Mouse (Mus musculus) embryonic facial prominence, embryonic 14.5 days (tissue): ENCODE data around the gene Lbr. TPM values are rescaled to one million over a fixed set of nuclear protein-coding genes. Genes with fewer than 3 reads are reported as not detected.
A peak's percentile ranks its signal among the peaks of the same experiment; 100 is the strongest.

Source experiments
- ATAC-seq: fragments of 200-750 bp; cut with Nextera tagmentation; 2 replicates; pipeline ENCODE4 v1.8.0; 2017; ENCODE audit warnings: low read depth, moderate number of reproducible peaks, moderate TSS enrichment
- DNase-seq: peaks from one replicate; pipeline ENCODE4 v3.0.0-alpha.2; 2015; ENCODE audit warnings: low spot score
- H3K27ac ChIP-seq: fragments of 300-500 bp; sonication (generic); replicated peaks from 2 replicates; pipeline ENCODE4 v1.5.1; 2014; ENCODE audit warnings: low read depth, mild to moderate bottlenecking, low read length, moderate library complexity
- H3K27me3 ChIP-seq: fragments of 300-500 bp; sonication (generic); replicated peaks from 2 replicates; pipeline ENCODE4 v1.6.1; 2014; ENCODE audit warnings: low read length; ENCODE audit not compliant: control insufficient read depth, insufficient read depth
- H3K36me3 ChIP-seq: fragments of 300-500 bp; sonication (generic); 2 replicates; pipeline ENCODE4 v1.6.1; 2014; ENCODE audit warnings: low read length, mixed read lengths; ENCODE audit not compliant: control insufficient read depth, insufficient read depth
- H3K4me1 ChIP-seq: fragments of 300-500 bp; sonication (generic); 2 replicates; pipeline ENCODE4 v1.6.1; 2014; ENCODE audit warnings: antibody characterized with exemption, low read length; ENCODE audit not compliant: control insufficient read depth, insufficient read depth
- H3K4me2 ChIP-seq: fragments of 300-500 bp; sonication (generic); 2 replicates; pipeline ENCODE4 v1.6.1; 2014; ENCODE audit warnings: low read depth, mild to moderate bottlenecking, low read length, moderate library complexity, mixed read lengths
- H3K4me3 ChIP-seq: fragments of 300-500 bp; sonication (generic); 2 replicates; pipeline ENCODE4 v1.5.1; 2014; ENCODE audit warnings: low read depth, mild to moderate bottlenecking, low read length
- H3K9ac ChIP-seq: fragments of 300-500 bp; sonication (generic); 2 replicates; pipeline ENCODE4 v1.6.1; 2014; ENCODE audit warnings: low read depth, mild to moderate bottlenecking, low read length, moderate library complexity, mixed read lengths
- H3K9me3 ChIP-seq: fragments of 300-500 bp; sonication (generic); 2 replicates; pipeline ENCODE4 v1.6.1; 2016; ENCODE audit warnings: low read length; ENCODE audit not compliant: control insufficient read depth
- WGBS: fragments of 180-500 bp; shearing (Covaris S2); extraction: QIAGEN DNeasy Blood & Tissue Kit; methylation state at CpG from one replicate; pipeline ENCODE4 v1.1.7; 2014; 5-methylcytosine and 5-hydroxymethylcytosine counted together
- polyA plus RNA-seq: library from polyadenylated mRNA; unstranded; fragments of >200 nt; fragmentation: Nextera tagmentation; extraction: Ambion mirVana; gene quantifications from 2 replicates; pipeline ENCODE4 v1.2.1, GENCODE M21; 2014

Gene Lbr
- polyA plus RNA-seq, 1 experiment from 2014 or later: 98.1 TPM

DNA sequence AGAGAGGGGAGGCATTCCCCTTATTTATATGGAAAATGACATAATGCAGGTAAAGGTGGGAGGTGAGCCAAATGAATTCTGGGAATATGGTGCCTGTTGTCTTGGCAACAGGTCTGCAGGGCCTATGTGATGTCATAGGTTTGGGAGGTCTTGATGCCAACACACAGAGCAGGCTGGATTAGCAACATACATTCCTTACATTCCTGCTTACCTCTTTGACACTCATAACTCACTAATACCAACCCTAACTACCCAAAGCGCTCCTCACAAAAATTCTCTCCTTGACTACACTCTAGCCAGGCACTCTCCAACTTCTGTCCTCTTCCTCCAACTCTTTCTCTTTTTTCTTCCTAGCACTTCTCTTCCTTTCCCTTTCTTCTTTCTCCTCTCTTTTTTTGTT is 5.4 kb upstream of the Lbr start:
- peaks cover 2% of the 10 kb centered on the region; the same call in 1 of the 2 replicates for H3K4me1 ChIP-seq
- no peak for ATAC-seq
- no peaks in the 10 kb centered on the region for H3K27me3 ChIP-seq
- no peaks in the 10 kb centered on the region for H3K9me3 ChIP-seq
- no peak overlapping the region for H3K4me3 ChIP-seq
- H3K9ac ChIP-seq: no peak overlapping the region
- H3K27ac ChIP-seq: no peak overlapping the region
- 70% methylated on average over 1 of the region's 1 CpGs for WGBS
- H3K4me2 ChIP-seq: no peak overlapping the region
- no peaks in the 10 kb centered on the region for H3K36me3 ChIP-seq
- no peak for DNase-seq

- Histone ChIP-seq H3K4me3 (no peak overlapping the region), H3K9ac (no peak overlapping the region), H3K4me1 (peaks cover 5% of the 10 kb centered on the region; the same call in 1 of the 2 replicates), H3K36me3 (no peaks in the 10 kb centered on the region), H3K4me2 (no peak overlapping the region), H3K27me3 (no peaks in the 10 kb centered on the region), H3K27ac (no peak overlapping the region), H3K9me3 (no peaks in the 10 kb centered on the region)
- 84% methylated on average over 3 of the region's 3 CpGs for WGBS
- DNase-seq (no peak), ATAC-seq (no peak)
Observed at GRCm38 (mm10) chr1:181847396-181847795, 4.5 kb upstream of the Lbr start.

DNA sequence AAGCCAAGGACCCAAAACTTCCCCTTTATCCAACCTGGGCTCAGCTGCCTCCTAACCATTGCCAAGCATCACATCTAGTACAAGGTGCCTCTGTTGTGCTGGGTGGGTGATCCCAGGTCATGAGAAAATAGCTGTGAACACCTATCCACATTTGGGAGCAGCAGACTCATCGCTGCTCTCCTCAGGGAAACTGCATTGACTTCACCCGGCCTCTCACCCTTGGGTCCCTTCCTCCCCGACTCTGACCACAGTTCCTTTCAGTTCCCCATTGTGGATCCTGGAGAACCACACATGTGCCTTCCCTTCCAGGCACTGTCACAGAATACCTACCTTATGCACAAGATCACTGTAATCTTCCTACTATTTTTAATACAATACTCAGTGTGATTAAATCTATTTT is 2.9 kb upstream of the Lbr start:
- Histone ChIP-seq H3K4me2 (no peak overlapping the region), H3K4me1 (peaks cover 10% of the 10 kb centered on the region), H3K27me3 (no peaks in the 10 kb centered on the region), H3K36me3 (no peaks in the 10 kb centered on the region), H3K9me3 (no peaks in the 10 kb centered on the region), H3K4me3 (no peak overlapping the region), H3K9ac (no peak overlapping the region), H3K27ac (no peak overlapping the region)
- no peak for ATAC-seq
- DNase-seq: no peak
- WGBS: 89% methylated on average over 3 of the region's 3 CpGs

DNA sequence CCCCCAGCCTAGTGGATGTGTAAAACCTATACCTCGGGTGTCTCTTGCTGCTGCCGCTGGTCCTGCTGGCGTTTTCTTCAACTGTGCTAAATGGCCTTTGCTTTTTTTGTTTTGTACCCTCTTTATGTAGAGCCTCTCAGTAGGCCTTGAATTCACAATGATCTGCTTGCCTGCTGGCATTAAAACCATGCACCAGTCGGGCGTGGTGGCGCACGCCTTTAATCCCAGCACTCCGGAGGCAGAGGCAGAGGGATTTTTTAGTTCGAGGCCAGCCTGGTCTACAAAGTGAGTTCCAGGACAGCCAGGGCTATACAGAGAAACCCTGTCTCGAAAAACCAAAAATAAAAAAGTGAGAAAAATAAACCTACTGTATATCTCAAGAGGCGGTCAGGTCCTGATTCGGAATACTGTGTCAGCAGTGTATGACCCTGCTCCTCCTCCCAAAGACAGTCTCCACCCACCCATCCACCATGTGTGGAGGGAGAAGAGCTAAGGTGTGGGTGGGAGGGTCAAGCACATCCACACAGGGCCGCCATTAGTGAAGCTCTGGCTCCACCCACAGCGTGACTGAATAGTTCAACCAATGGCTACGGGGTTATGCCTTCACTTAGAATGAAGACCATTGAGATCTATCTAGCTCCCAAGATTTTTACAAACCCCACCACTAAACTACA is 2.2 kb upstream of the Lbr start:
- DNase-seq (no peak), ATAC-seq (no peak)
- Histone ChIP-seq H3K4me3 (no peak overlapping the region), H3K4me1 (peaks cover 18% of the 10 kb centered on the region), H3K27ac (no peak overlapping the region), H3K27me3 (no peaks in the 10 kb centered on the region), H3K36me3 (no peaks in the 10 kb centered on the region), H3K9ac (no peak overlapping the region), H3K9me3 (no peaks in the 10 kb centered on the region), H3K4me2 (no peak overlapping the region)
- 75% methylated on average over 15 of the region's 15 CpGs for WGBS

- DNase-seq: peak; percentile 98
- H3K4me2 ChIP-seq: peak overlapping the region; percentile 85
- H3K36me3 ChIP-seq: no peaks in the 10 kb centered on the region
- WGBS: under 1% methylated on average over 36 of the region's 113 CpGs
- ATAC-seq: peak; percentile 98
- peak overlapping the region; percentile 89 for H3K9ac ChIP-seq
- no peaks in the 10 kb centered on the region for H3K27me3 ChIP-seq
- H3K4me1 ChIP-seq: peaks cover 27% of the 10 kb centered on the region
- peak overlapping the region; percentile 94 for H3K27ac ChIP-seq
- no peaks in the 10 kb centered on the region for H3K9me3 ChIP-seq
- H3K4me3 ChIP-seq: peak overlapping the region; percentile 68
Observed at GRCm38 (mm10) chr1:181841864-181842672, 778 bp downstream of the Lbr start.

- ATAC-seq (no peak), DNase-seq (no peak)
- no peaks in the 10 kb centered on the region for H3K9me3 ChIP-seq
- peak overlapping the region; percentile 68 for H3K4me3 ChIP-seq
- no peaks in the 10 kb centered on the region for H3K27me3 ChIP-seq
- peak overlapping the region; percentile 89 for H3K9ac ChIP-seq
- peaks cover 5% of the 10 kb centered on the region for H3K36me3 ChIP-seq
- WGBS: under 1% methylated on average over 16 of the region's 16 CpGs
- peaks cover 27% of the 10 kb centered on the region for H3K4me1 ChIP-seq
- peak overlapping the region; percentile 85 for H3K4me2 ChIP-seq
- H3K27ac ChIP-seq: peak overlapping the region; percentile 94
Observed at GRCm38 (mm10) chr1:181841396-181841795, 1.4 kb downstream of the Lbr start.

DNA sequence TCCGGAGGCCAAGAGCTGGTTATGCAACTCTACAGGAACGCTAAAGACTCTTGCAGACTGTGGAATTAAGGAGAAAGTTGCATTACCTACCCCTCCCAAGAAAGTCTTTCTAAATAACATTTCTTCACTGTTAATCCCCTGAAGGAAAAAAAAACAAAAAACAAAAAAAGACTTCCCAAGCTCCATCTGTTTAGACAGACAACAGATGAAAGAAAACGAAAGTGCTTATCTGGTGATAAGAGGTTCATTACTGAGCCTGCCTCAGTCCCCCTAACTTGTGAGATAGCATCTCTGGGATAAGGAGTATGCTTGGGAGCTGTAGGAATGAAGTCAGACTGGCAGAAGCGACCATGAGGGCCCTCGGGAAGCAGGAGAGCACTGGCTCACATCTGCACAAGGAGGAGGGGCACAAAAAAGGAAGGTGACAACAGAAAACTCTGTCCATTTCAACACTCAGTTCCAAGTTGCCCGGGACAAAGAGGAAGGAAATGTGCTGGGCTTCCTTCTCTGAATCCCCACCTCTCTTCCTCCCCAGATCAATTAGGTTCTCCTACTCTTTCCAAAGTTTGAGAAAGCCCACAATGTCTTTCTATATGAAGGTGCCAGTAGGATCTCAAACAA is 3.0 kb downstream of the Lbr start:
- Histone ChIP-seq H3K9me3 (no peaks in the 10 kb centered on the region), H3K27ac (no peak overlapping the region), H3K36me3 (peaks cover 20% of the 10 kb centered on the region), H3K4me2 (peak overlapping the region; percentile 85), H3K27me3 (no peaks in the 10 kb centered on the region), H3K4me1 (peaks cover 27% of the 10 kb centered on the region), H3K4me3 (peak overlapping the region; percentile 68), H3K9ac (no peak overlapping the region)
- WGBS: 14% methylated on average over 6 of the region's 6 CpGs
- DNase-seq (no peak), ATAC-seq (no peak)

GRCm38 (mm10) chr1:181838111-181838510 is 4.7 kb downstream of the Lbr start:
- Histone ChIP-seq H3K4me3 (no peak overlapping the region), H3K4me2 (no peak overlapping the region), H3K9me3 (no peaks in the 10 kb centered on the region), H3K27me3 (no peaks in the 10 kb centered on the region), H3K9ac (no peak overlapping the region), H3K27ac (no peak overlapping the region), H3K4me1 (peaks cover 26% of the 10 kb centered on the region), H3K36me3 (peaks cover 37% of the 10 kb centered on the region)
- DNase-seq: no peak
- ATAC-seq: no peak
- WGBS: 85% methylated on average over 5 of the region's 5 CpGs
